Mouse (Mus musculus) limb, embryonic 14.5 days (tissue): ENCODE data around the gene Unc93b1. TPM values are rescaled to one million over a fixed set of nuclear protein-coding genes. Genes with fewer than 3 reads are reported as not detected.

ENCODE experiments used
- ATAC-seq: fragments of 200-750 bp; cut with Nextera tagmentation; 2 replicates; pipeline ENCODE4 v1.8.0; 2017; ENCODE audit warnings: low read depth, moderate number of reproducible peaks, moderate TSS enrichment; ENCODE audit not compliant: low FRiP score
- DNase-seq: peaks from one replicate; pipeline ENCODE4 v3.0.0-alpha.2; 2015; ENCODE audit warnings: low spot score
- H3K27ac ChIP-seq: fragments of 300-500 bp; sonication (generic); replicated peaks from 2 replicates; pipeline ENCODE4 v1.5.1; 2014; ENCODE audit warnings: low read depth, mild to moderate bottlenecking, low read length, moderate library complexity, mixed read lengths
- H3K27me3 ChIP-seq: fragments of 300-500 bp; sonication (generic); 2 replicates; pipeline ENCODE4 v1.6.1; 2014; ENCODE audit warnings: low read length, mixed read lengths; ENCODE audit not compliant: control insufficient read depth, insufficient read depth
- H3K36me3 ChIP-seq: fragments of 300-500 bp; sonication (generic); 2 replicates; pipeline ENCODE4 v1.6.1; 2014; ENCODE audit warnings: mild to moderate bottlenecking, low read length, moderate library complexity, mixed read lengths; ENCODE audit not compliant: control insufficient read depth, insufficient read depth
- H3K4me1 ChIP-seq: fragments of 300-500 bp; sonication (generic); 2 replicates; pipeline ENCODE4 v1.6.1; 2014; ENCODE audit warnings: antibody characterized with exemption, low read length, mixed read lengths; ENCODE audit not compliant: control insufficient read depth, insufficient read depth
- H3K4me2 ChIP-seq: fragments of 300-500 bp; sonication (generic); replicated peaks from 2 replicates; pipeline ENCODE4 v1.6.1; 2014; ENCODE audit warnings: low read depth, mild to moderate bottlenecking, low read length, moderate library complexity; ENCODE audit not compliant: severe bottlenecking
- H3K4me3 ChIP-seq: fragments of 300-500 bp; sonication (generic); replicated peaks from 2 replicates; pipeline ENCODE4 v1.5.1; 2014; ENCODE audit warnings: low read length
- H3K9ac ChIP-seq: fragments of 300-500 bp; sonication (generic); 2 replicates; pipeline ENCODE4 v1.6.1; 2014; ENCODE audit warnings: mild to moderate bottlenecking, low read depth, low read length, moderate library complexity; ENCODE audit not compliant: severe bottlenecking
- H3K9me3 ChIP-seq: fragments of 300-500 bp; sonication (generic); 2 replicates; pipeline ENCODE4 v1.6.1; 2016; ENCODE audit warnings: low read length; ENCODE audit not compliant: control insufficient read depth
- POLR2A ChIP-seq: fragments of 200-500 bp; IDR thresholded peaks from 2 replicates; pipeline ENCODE4 v1.8.0; 2012; ENCODE audit warnings: inconsistent platforms, mild to moderate bottlenecking, moderate library complexity, borderline replicate concordance; ENCODE audit not compliant: insufficient read depth, insufficient read length; ENCODE audit errors: extremely low read depth
- WGBS: fragments of 180-500 bp; shearing (Covaris S2); extraction: QIAGEN DNeasy Blood & Tissue Kit; methylation state at CpG from one replicate; pipeline ENCODE4 v1.1.7; 2014; 5-methylcytosine and 5-hydroxymethylcytosine counted together
- polyA plus RNA-seq, 2 experiments: library from polyadenylated mRNA; depleted of rRNA in 1 of 2; stranded (reverse) in 1 of 2; unstranded in 1 of 2; fragments of >200 nt; fragmentation: Nextera tagmentation in 1 of 2; extraction: Ambion mirVana in 1 of 2; gene quantifications; 2 replicates each; pipeline versions ENCODE4 v1.2.1 to v1.2.3; 2012 to 2014

Gene Unc93b1
- polyA plus RNA-seq, 2 experiments = 23.3 to 33.3 TPM

DNA sequence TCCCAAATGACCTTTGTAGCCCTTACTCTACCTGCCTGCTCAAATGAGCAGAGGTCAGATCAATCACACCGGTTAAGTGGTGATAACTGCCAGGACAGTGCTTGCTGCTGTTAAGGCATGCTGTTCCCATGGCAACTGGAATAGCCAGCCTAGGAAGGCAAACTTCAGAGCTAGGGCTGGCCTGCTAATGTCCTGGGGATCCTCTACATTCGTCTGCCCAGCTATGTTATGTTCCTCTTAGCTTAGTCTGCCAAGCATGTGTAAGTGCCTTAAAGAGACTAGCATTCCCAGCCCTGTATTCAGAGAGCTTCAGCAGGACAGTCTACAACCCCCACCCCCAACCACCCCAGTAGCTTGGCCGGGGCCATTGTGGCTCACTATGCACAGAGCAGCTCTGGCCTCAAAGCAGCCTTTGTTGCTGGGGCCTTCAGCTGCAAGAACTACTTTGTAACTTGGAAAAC, 39.8 kb upstream of the Unc93b1 start:
- no peak for TF ChIP-seq POLR2A

DNA sequence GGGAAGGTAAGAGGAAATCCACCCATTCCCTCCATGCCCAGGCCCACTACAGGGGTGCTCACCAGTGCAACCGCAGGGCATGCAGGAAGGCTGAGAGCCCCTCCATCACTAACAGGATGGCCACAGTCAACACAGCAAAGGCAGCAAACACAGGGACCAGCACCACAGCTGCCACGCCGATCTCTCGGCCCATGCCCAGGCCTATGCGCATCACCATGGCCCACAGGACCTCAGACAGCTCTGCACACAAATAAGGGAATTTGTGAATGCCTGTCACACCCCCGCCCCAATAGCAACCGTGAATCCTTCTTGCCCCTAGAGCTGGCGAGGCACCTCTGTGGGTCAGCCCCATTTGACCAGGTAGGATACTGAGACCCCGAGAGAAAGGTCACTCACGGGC, 38.8 kb upstream of the Unc93b1 start:
- H3K9ac ChIP-seq = no peak overlapping the region
- H3K36me3 ChIP-seq = peaks cover 80% of the 10 kb centered on the region
- H3K27me3 ChIP-seq = no peaks in the 10 kb centered on the region
- ATAC-seq = no peak
- H3K4me3 ChIP-seq = no peak overlapping the region
- no peak for TF ChIP-seq POLR2A
- no peaks in the 10 kb centered on the region for H3K4me1 ChIP-seq
- no peak for DNase-seq
- no peak overlapping the region for H3K4me2 ChIP-seq
- 91% methylated on average over 10 of the region's 10 CpGs for WGBS
- H3K27ac ChIP-seq = no peak overlapping the region
- H3K9me3 ChIP-seq = no peaks in the 10 kb centered on the region

More for the DNA sequence above, 39.8 kb upstream of the Unc93b1 start:
- H3K36me3 ChIP-seq = peaks cover 90% of the 10 kb centered on the region
- no peak for DNase-seq
- no peak overlapping the region for H3K27ac ChIP-seq
- H3K4me2 ChIP-seq = no peak overlapping the region
- H3K4me3 ChIP-seq = no peak overlapping the region
- H3K9me3 ChIP-seq = no peaks in the 10 kb centered on the region
- no peaks in the 10 kb centered on the region for H3K27me3 ChIP-seq
- no peak for ATAC-seq
- WGBS = 36% methylated on average over 3 of the region's 3 CpGs
- no peaks in the 10 kb centered on the region for H3K4me1 ChIP-seq
- H3K9ac ChIP-seq = no peak overlapping the region

DNA sequence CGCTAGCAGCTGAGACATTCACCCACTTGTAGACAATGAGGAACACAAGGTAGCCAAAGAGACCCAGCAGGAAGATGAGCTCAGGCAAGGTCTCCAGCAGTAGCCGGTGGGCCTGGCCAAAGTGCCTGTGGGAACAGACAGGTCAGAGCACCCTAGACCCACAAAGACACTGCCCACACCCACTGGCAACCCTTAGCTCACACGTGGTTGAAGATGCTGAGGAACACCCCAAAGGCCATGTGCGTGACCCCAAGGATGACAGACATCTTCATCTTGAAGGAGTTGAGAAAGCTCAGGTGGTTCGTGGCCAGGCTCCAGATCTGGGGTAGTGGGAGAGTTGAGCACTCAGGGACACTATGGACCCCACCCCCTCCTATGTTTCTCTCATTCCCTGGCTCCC, 37.4 kb upstream of the Unc93b1 start:
- Histone ChIP-seq H3K4me2 (no peak overlapping the region), H3K36me3 (peaks cover 79% of the 10 kb centered on the region), H3K27me3 (no peaks in the 10 kb centered on the region), H3K4me1 (no peaks in the 10 kb centered on the region), H3K9ac (no peak overlapping the region), H3K27ac (no peak overlapping the region), H3K4me3 (no peak overlapping the region), H3K9me3 (no peaks in the 10 kb centered on the region)
- no peak for DNase-seq
- TF ChIP-seq POLR2A = no peak
- no peak for ATAC-seq
- 94% methylated on average over 5 of the region's 5 CpGs for WGBS

DNA sequence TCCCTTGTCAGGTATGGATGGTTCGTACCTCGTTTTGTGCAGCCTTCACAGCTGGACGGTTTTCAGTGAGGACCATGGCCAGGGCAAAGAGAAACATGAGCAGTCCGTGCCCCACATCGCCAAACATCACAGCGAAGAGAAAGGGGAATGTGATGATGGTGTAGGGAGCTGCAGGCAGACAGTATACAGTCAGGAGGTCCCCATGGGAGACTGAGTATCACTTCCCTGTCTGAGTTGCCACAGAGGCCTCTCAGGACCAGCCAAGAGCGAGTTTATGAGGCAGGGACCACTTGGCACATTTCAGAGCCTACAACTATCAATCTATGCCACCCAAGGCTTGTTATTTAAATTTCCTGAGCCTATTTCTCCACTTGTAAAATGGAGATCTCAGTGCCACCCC, 36.0 kb upstream of the Unc93b1 start:
- peaks cover 79% of the 10 kb centered on the region for H3K36me3 ChIP-seq

DNA sequence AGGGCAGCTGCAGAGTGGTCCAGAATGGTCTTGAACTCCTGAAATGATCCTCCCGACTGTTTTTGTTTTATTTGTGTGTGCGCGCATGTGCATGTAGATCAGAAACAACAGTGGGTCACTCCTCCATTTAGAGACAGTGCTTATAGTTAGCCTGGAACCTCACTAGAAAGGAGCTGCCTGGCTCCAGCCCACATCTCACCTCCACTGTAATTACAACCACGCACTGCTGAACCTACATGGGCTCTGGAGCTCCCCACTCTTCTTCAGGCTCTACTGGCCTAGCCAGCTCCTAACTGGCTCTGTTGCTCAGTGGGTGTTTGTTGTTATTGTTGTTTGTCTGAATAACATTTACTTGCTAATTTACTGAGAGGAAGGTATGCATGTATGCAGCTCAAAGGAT, 35.4 kb upstream of the Unc93b1 start:
- Histone ChIP-seq H3K9me3 (no peaks in the 10 kb centered on the region), H3K27me3 (no peaks in the 10 kb centered on the region), H3K36me3 (peaks cover 73% of the 10 kb centered on the region), H3K4me1 (peaks cover 3% of the 10 kb centered on the region; the same call in 1 of the 2 replicates), H3K4me2 (no peak overlapping the region), H3K4me3 (no peak overlapping the region), H3K9ac (no peak overlapping the region), H3K27ac (no peak overlapping the region)
- TF ChIP-seq POLR2A = no peak
- ATAC-seq (no peak), DNase-seq (no peak)
- 94% methylated on average over 4 of the region's 4 CpGs for WGBS

More for the DNA sequence above, 36.0 kb upstream of the Unc93b1 start:
- no peaks in the 10 kb centered on the region for H3K9me3 ChIP-seq
- H3K4me1 ChIP-seq = no peaks in the 10 kb centered on the region
- H3K9ac ChIP-seq = no peak overlapping the region
- H3K27me3 ChIP-seq = no peaks in the 10 kb centered on the region
- DNase-seq (no peak), ATAC-seq (no peak)
- no peak overlapping the region for H3K4me2 ChIP-seq
- WGBS = 78% methylated on average over 7 of the region's 7 CpGs
- TF ChIP-seq POLR2A = no peak
- no peak overlapping the region for H3K4me3 ChIP-seq
- no peak overlapping the region for H3K27ac ChIP-seq

DNA sequence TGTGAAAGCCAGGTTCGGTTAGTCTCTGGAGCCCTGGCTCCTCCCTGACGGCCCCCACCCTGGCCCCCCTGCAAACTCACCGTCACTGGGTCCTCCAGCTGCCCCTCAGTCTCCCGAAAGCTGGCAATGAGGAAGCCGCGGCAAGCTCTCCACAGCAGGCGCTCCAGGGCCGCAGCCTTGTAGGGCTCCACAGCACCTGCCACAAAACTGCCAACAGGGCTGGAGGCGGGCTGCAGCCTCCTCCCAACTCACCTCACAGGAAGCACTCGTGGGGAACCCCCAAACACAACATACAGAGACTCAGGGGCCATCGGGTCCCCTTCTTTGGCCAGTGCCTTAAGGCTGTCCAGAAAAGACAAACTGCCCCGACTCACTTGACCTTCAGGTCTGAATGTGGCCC, 32.0 kb upstream of the Unc93b1 start:
- 89% methylated on average over 11 of the region's 12 CpGs for WGBS
- no peak for TF ChIP-seq POLR2A
- H3K9ac ChIP-seq = no peak overlapping the region
- peaks cover 42% of the 10 kb centered on the region for H3K36me3 ChIP-seq
- DNase-seq (no peak), ATAC-seq (no peak)
- no peak overlapping the region for H3K27ac ChIP-seq
- no peaks in the 10 kb centered on the region for H3K9me3 ChIP-seq
- H3K4me3 ChIP-seq = no peak overlapping the region
- no peaks in the 10 kb centered on the region for H3K27me3 ChIP-seq
- no peak overlapping the region for H3K4me2 ChIP-seq
- peaks cover 29% of the 10 kb centered on the region for H3K4me1 ChIP-seq
